Mouse (Mus musculus) E14TG2a.4 (cell line): Measurements from ENCODE around the gene Stox2.

Source experiments
- H3K27me3 ChIP-seq: 2 replicates; pipeline ENCODE4 v1.6.1; 2014; ENCODE audit warnings: low read length, control low read depth; ENCODE audit not compliant: insufficient read depth
- H3K36me3 ChIP-seq: 2 replicates; pipeline ENCODE4 v1.6.1; 2014; ENCODE audit warnings: low read length, control low read depth; ENCODE audit not compliant: insufficient read depth
- H3K4me1 ChIP-seq: replicated peaks from 2 replicates; pipeline ENCODE4 v1.6.1; 2014; ENCODE audit warnings: low read depth, low read length, control low read depth
- H3K4me3 ChIP-seq: replicated peaks from 2 replicates; pipeline ENCODE4 v1.5.1; 2014; ENCODE audit warnings: mild to moderate bottlenecking, low read length
- H3K9me3 ChIP-seq: 2 replicates; pipeline ENCODE4 v1.6.1; 2014; ENCODE audit warnings: low read length, control low read depth
- CTCF ChIP-seq: conservative IDR thresholded peaks from 2 replicates; pipeline ENCODE4 v1.5.1; 2014; ENCODE audit warnings: low read length
- NANOG ChIP-seq: IDR thresholded peaks from 2 replicates; pipeline ENCODE4 v1.6.1; 2014; ENCODE audit warnings: borderline replicate concordance, low read length, mixed read lengths
- POU5F1 ChIP-seq: IDR thresholded peaks from 2 replicates; pipeline ENCODE4 v1.6.1; 2014; ENCODE audit warnings: low read length, borderline replicate concordance

Gene Stox2

DNA sequence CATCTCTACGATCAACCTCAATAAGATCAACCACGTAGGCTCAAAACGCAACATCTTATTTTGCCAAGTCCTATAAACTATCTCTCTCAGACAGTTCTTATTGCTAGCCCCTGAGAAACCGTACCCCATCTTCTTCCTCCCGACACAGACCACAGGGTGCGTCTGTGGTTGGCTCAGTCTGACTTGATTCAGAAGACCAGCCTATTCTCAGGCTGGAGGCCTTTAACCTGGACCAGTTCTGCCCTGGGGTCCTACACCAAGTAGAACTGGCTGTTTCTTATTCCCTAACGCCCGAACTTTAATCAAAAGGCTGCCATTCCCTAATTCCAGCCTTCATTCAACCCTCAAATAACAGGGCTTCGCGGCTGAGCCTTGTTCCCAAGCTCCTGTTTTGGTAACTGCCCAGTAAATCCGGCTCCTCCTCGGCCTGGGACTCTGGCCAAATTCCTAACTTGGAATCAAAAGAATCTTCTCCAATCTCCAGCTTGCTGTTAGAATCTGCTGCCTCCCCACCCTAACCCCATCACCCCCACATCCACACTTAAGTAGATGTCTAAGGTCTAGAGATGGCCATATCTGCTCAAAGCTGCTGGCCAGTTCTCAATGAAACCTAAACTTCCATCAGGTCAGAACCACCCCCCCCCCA lies 91.5 kb downstream of the Stox2 start:
- Histone ChIP-seq H3K9me3 (no peaks in the 10 kb centered on the region), H3K4me3 (no peak overlapping the region), H3K4me1 (peaks cover 7% of the 10 kb centered on the region), H3K27me3 (peaks cover 8% of the 10 kb centered on the region; the same call in 1 of the 2 replicates), H3K36me3 (no peaks in the 10 kb centered on the region)
- TF ChIP-seq CTCF, result no peak
- no peak for TF ChIP-seq NANOG
- TF ChIP-seq POU5F1, result no peak

DNA sequence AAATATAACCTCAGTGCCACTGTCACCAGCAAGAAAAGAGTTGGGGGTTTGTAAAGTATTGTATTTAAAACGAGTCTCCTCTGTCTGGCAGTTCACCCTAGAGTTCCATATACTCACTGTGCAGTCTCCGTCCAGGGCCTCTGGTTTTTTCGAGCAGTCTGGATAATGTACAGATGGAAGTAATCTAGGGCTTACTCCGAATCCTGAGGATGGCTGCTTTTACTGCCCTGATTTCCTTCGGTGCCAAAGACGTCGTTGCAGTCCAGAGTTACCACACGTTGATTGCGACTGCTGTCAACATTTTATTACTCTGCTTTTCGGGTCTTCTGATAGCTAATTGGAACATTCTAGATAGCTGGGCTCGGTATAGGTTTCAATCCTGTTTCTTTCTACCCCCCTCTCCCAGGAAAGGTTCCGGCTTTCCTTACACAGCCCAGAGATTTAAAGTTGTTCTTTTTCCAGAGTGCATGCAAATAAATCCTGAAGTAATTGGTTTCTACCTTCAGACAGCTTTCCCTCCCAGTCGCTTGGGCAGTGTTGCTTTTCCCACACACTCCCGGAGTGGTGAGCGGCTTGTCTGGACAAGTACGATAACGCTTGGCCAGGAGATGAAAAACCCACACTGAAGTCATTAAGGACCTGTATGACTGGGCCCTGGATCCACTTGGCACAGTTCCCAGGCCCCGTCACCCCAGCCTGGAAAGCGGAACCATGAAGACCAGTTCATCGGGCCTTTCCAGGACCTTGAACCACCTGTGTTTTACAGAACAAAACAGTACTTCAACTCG lies 94.1 kb downstream of the Stox2 start:
- Histone ChIP-seq H3K36me3 (no peaks in the 10 kb centered on the region), H3K9me3 (no peaks in the 10 kb centered on the region), H3K4me1 (peaks cover 28% of the 10 kb centered on the region), H3K4me3 (peak overlapping the region; percentile 5; the same call in 1 of the 2 replicates), H3K27me3 (peaks cover 8% of the 10 kb centered on the region; the same call in 1 of the 2 replicates)
- no peak for TF ChIP-seq NANOG

- TF ChIP-seq NANOG (no peak), CTCF (no peak)
- Histone ChIP-seq H3K9me3 (no peaks in the 10 kb centered on the region), H3K4me3 (no peak overlapping the region), H3K36me3 (no peaks in the 10 kb centered on the region), H3K27me3 (no peaks in the 10 kb centered on the region), H3K4me1 (peaks cover 53% of the 10 kb centered on the region)
Measured at GRCm38 (mm10) chr8:47349082-47349481, 97.1 kb downstream of the Stox2 start.

GRCm38 (mm10) chr8:47347809-47348208 lies 98.4 kb downstream of the Stox2 start:
- H3K27me3 ChIP-seq, result no peaks in the 10 kb centered on the region
- H3K4me3 ChIP-seq, result 0 out of 2 replicates have a peak overlapping the region, but pooled peaks have one; percentile 13
- no peaks in the 10 kb centered on the region for H3K9me3 ChIP-seq
- peaks cover 65% of the 10 kb centered on the region for H3K4me1 ChIP-seq
- no peaks in the 10 kb centered on the region for H3K36me3 ChIP-seq
- TF ChIP-seq POU5F1, result no peak

DNA sequence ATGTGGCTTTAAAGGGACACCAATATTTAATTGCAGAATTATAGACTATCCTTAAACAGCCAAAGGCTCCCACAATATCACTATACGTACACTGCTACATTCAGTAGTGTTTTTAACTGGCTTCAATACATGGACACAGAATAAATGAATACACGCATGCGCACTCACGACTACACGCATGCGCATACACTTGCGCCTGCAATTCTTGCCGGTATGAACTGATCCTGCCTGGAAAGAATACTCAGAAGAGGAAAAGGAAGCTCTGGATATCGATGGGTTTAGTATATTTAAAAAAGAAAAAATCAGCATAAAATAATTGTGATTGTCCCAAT lies 100.4 kb downstream of the Stox2 start:
- H3K27me3 ChIP-seq, result no peaks in the 10 kb centered on the region
- H3K36me3 ChIP-seq, result no peaks in the 10 kb centered on the region
- H3K4me3 ChIP-seq, result no peak overlapping the region
- peaks cover 79% of the 10 kb centered on the region for H3K4me1 ChIP-seq
- TF ChIP-seq CTCF (no peak), POU5F1 (no peak), NANOG (no peak)
- no peaks in the 10 kb centered on the region for H3K9me3 ChIP-seq

GRCm38 (mm10) chr8:47345085-47345771 lies 100.9 kb downstream of the Stox2 start:
- H3K4me1 ChIP-seq, result peaks cover 84% of the 10 kb centered on the region
- TF ChIP-seq CTCF, result no peak
- no peak for TF ChIP-seq POU5F1
- TF ChIP-seq NANOG, result no peak

GRCm38 (mm10) chr8:47341474-47341873 lies 104.7 kb downstream of the Stox2 start:
- TF ChIP-seq NANOG, result no peak
- TF ChIP-seq CTCF, result no peak
- TF ChIP-seq POU5F1, result no peak
- Histone ChIP-seq H3K4me3 (0 out of 2 replicates have a peak overlapping the region, but pooled peaks have one; percentile 7), H3K9me3 (no peaks in the 10 kb centered on the region), H3K4me1 (peaks cover 92% of the 10 kb centered on the region), H3K36me3 (no peaks in the 10 kb centered on the region), H3K27me3 (no peaks in the 10 kb centered on the region)

More at GRCm38 (mm10) chr8:47345085-47345771, 100.9 kb downstream of the Stox2 start:
- H3K9me3 ChIP-seq, result no peaks in the 10 kb centered on the region
- H3K4me3 ChIP-seq, result no peak overlapping the region
- H3K27me3 ChIP-seq, result no peaks in the 10 kb centered on the region
- no peaks in the 10 kb centered on the region for H3K36me3 ChIP-seq

DNA sequence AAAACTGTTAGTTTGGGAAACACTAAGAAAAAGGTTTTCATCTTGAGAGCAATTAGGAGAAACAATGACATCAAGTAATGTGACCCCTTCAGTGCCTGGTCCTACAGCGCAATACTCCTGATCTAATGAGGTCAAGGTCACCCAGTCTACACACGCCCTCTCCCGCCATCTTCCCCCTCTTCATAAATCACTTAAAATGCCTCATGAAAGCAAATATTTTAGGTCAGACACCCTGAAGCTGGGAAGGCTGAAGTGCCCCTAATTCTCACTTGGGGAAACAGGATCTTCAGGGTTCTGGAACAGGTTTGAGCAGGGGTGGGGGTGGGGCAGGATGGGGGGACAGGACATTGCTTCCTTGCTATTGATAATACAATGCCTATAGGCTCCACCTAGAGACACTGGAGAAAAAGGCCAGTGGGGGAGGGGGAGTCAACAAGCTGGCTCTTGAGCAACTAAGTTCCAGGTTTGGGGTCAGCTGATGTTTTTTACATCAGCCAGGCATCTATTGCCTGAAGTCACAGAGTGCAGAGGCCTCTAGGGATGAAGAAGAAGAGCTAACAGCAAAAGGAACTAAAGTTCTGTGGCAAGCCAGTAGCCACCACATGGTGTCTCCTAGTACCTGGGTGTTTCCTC lies 107.4 kb downstream of the Stox2 start:
- Histone ChIP-seq H3K36me3 (no peaks in the 10 kb centered on the region), H3K4me3 (peak overlapping the region; percentile 72), H3K9me3 (no peaks in the 10 kb centered on the region), H3K27me3 (no peaks in the 10 kb centered on the region), H3K4me1 (peaks cover 87% of the 10 kb centered on the region)
- TF ChIP-seq CTCF, result no peak
- TF ChIP-seq NANOG, result peak; percentile 20; the same call in 1 of the 2 replicates
